Mouse (Mus musculus): ENCODE measurements around the gene Pgk1.
"Not testable (repeated sequence)": the region's sequence is repeated elsewhere in the genome, so short reads cannot be mapped to it uniquely, and the experiment has no call there.

Pgk1 gene

GRCm38 (mm10) chrX:106186713-106187649, at the start of gene Pgk1:
Gene Pgk1, plus strand, starts transcription at chrX:106187100.
- DNase-seq (ENCODE audit: low read depth): peak; percentile 90

- no peak for DNase-seq (ENCODE audit: low read depth)
Observed at GRCm38 (mm10) chrX:106139309-106140070, 47.4 kb upstream of the Pgk1 start.

GRCm38 (mm10) chrX:106142936-106143335, 44.0 kb upstream of the Pgk1 start, which contains the start of gene Tlr13:
Gene Tlr13, plus strand, starts transcription at chrX:106143204.
- DNase-seq (ENCODE audit: low read depth): no peak

- no peak for DNase-seq (ENCODE audit: low read depth)
Observed at GRCm38 (mm10) chrX:106148185-106148584, 38.7 kb upstream of the Pgk1 start.

DNA sequence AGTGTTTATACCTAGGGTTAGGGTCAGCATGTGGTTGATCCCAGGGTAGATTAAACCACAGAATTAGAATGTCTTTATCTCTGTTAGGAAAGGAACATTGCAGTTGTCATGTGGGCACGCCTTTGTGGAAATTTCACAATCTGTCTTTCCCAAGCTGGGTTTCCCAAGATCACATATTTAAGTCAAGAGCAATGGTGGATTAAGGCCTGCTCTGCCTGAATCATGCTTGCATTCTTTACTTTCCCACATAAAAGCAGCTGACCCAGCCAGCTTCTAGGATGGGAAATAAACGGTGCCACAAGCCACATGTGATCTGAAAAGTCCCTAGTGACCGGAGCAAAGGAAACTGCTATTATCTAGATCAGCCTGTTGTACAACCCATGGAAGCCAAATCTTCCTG, 37.4 kb upstream of the Pgk1 start:
- peak; percentile 63 for DNase-seq (ENCODE audit: low read depth)

GRCm38 (mm10) chrX:106154180-106154586, 32.7 kb upstream of the Pgk1 start:
- DNase-seq (ENCODE audit: low read depth): no peak

DNA sequence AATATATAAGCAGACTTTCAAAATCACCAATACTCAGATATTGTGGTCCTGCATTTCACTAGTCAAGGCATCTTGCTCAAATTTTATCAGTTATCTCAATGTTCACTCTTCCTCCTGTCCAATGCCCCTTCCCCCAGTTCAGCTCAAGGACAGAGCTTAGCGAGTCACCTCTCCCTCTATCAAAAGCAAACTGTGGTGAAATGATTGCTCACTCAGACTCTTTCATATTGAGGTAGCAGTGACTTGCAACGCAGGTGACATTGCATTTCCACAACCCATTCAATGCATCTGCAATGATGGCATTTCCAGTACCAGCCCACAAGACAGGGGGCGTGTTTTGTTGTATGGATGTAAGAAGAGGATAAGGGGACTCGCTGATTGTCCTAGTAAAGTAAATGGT, 31.0 kb upstream of the Pgk1 start:
- DNase-seq (ENCODE audit: low read depth): no peak

- DNase-seq (ENCODE audit: low read depth): no peak
Observed at GRCm38 (mm10) chrX:106163995-106164394, 22.9 kb upstream of the Pgk1 start.

DNA sequence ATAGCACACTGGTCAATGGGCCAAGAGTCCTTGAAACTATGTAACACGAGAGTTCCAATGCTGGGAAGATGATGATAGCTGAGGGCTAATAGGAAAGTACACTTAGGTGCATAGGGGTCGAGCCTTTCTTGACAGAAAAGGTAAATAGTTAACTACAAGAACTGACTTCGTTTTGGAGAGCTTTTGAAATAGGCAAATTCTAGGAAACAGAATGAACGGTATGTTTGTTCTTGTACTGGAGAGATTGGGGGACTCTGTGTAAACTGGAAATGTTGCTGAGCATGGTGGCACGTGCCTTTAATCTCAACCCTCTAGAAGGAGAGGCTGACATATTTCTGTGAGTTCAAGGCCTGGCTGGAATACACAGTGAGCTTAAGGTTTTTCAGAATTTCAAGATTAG, 22.3 kb upstream of the Pgk1 start:
- no peak for DNase-seq (ENCODE audit: low read depth)

DNA sequence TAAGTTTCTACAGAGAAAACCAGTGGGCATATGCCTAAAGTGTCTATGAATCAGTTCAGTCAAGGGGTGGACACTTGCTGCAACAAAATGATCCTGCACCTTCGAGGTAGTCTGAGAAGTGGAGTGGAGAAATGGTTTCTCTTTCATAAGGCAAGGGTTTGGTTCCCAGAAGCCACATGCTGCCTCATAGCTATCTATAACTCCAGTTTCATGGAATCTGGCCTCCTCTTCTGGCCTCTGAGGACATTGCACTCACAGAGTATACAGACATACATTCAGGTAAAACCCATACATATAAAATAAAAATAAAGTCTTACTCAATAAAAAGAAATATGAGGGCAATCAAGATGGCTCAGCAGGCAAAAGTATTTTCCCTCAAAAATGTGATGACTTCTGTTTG, 21.8 kb upstream of the Pgk1 start:
- DNase-seq (ENCODE audit: low read depth): no peak

DNA sequence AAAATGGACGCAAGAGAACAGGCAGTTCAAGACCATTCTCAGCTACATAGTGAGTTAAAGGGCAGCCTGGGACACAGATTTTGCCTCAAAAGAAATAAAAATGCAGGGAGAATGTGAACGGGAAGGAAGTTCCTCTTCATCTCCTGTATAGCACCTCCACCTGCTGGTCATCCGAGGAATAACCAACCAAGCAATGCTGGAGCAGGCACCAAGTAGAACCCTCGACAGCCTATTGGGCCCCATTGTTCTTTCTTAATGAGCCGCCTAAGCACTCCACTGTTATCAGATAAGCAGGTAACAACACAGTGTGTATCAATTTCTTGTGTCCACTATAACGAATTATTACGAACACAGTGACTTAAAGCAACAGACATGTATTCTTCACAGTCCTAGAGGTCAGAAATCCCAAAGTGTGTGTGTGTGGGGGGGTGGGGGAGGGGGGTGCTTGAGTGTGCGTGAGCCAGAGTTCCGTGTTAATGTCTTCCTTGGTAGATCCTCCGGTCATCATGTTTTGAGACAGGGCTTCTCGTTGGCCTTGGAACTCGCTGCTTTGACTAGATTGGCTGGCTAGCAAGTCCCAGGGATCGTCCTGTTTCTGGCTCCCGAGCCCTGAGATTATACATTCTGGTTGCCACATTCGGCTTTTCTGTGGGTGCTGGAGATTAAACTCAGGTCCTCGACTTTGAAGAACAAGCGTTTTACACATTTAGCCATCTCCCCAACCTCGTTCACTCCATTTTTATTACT, 15.6 kb upstream of the Pgk1 start:
- no peak for DNase-seq (ENCODE audit: low read depth)

DNA sequence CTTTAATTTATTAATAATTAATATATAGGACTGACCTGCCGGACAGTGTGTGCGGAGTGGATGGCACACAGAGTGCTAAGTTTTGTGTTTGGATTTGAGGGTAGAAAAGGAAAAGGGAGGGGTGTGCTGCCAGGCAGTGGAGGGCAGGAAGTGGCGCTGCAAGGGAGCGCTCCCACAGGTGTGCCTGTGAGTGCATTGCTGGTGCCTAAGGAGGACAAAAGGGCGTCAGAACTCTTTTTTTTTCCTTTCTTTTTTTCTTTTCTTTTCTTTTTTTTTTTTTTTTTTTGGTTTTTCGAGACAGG, 15.1 kb upstream of the Pgk1 start:
- DNase-seq (ENCODE audit: low read depth): no peak

DNA sequence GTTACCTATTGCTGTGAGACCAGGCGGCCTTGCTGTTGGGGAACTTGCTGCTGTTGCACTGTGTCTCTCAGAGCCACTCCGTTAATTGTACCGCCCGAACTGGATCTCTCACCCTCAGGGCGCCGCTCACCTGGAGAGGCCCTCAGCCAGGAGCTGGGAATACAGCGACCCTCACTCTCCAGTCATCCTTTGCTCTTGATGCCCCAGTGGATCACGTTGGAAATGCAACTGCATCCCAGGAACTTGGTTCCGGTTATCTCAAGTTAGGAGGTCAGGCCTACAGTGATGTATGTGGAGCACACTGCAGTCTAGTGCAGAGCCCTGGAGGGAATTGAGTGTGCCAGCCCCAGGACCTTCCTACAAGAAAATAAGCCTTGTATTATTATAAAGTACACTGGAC, 10.6 kb upstream of the Pgk1 start:
- DNase-seq (ENCODE audit: low read depth): no peak

- no peak for DNase-seq (ENCODE audit: low read depth)
Observed at GRCm38 (mm10) chrX:106184279-106184678, 2.6 kb upstream of the Pgk1 start.

- no peak for DNase-seq (ENCODE audit: low read depth)
Observed at GRCm38 (mm10) chrX:106185706-106186105, 1.2 kb upstream of the Pgk1 start.

DNA sequence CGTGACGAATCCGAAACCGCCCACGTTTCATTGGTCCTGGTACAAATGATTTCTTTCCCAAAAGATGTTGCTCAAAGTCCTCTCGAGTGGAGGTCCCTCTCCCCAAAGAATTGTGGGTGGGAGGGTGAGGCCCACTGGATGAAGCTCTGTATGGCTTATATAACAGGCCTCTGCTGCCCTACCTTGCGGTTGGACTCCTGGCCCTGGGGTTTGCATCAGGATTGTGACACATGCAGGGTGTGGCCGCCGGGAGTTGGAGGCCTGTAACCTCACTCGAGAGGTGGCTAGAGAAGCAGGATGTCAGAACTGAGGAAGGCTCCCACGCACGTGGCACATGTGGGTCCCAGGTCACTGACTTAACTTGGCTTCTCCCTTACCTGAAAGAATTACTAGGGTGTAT, 837 bp downstream of the Pgk1 start:
- DNase-seq (ENCODE audit: low read depth): no peak

DNA sequence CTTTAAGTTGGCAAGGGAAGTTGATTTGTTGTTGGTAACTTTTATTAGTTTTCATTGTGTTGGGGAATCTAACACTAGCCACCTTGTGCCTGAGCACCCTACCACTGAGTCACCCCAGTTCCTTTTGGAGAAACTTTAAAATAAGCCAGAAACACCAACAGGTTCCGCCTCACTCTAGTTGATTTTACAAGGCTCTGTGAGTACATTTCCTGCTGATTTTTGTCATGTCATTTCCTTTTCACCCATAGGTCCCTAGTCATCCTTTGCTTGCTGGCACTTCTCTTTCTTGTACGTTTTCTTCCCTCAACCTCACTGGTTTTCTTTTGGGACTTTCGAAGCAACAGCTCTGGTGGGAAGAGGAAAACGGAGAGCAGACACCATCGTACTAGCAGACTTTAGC, 2.5 kb downstream of the Pgk1 start:
- no peak for DNase-seq (ENCODE audit: low read depth)

GRCm38 (mm10) chrX:106190091-106190490, 3.2 kb downstream of the Pgk1 start:
- DNase-seq (ENCODE audit: low read depth): no peak

DNA sequence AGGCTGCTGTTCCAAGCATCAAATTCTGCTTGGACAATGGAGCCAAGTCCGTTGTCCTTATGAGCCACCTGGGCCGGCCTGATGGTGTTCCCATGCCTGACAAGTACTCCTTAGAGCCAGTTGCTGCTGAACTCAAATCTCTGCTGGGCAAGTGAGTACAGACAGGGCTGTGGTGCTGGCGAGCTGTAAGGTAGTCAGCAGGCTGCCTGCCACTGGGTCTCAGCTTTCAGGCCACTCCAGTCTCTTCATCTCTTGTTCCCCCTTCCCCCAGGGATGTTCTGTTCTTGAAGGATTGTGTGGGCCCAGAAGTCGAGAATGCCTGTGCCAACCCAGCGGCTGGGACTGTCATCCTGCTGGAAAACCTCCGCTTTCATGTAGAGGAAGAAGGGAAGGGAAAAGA, 7.5 kb downstream of the Pgk1 start:
- not testable (repeated sequence) for DNase-seq (ENCODE audit: low read depth)

GRCm38 (mm10) chrX:106197308-106197707, 10.4 kb downstream of the Pgk1 start:
- no peak for DNase-seq (ENCODE audit: low read depth)

- DNase-seq (ENCODE audit: low read depth): no peak
Observed at GRCm38 (mm10) chrX:106198904-106199303, 12.0 kb downstream of the Pgk1 start.

- DNase-seq (ENCODE audit: low read depth): no peak
Observed at GRCm38 (mm10) chrX:106209100-106209499, 22.2 kb downstream of the Pgk1 start.

All from fibroblast of lung, adult 2 months (primary cell).